Mouse (Mus musculus) megakaryocyte, embryonic 14.5 days (primary cell): ENCODE data around the gene Mpdz.

ENCODE experiments used
- FLI1 ChIP-seq: IDR thresholded peaks from 2 replicates; pipeline ENCODE4 v1.6.1; 2012; ENCODE audit warnings: low read length, inconsistent platforms, mixed read lengths
- GATA1 ChIP-seq: IDR thresholded peaks from 3 replicates; pipeline ENCODE4 v1.6.1; 2012; ENCODE audit warnings: mixed read lengths, low read length, inconsistent platforms, borderline replicate concordance

DNA sequence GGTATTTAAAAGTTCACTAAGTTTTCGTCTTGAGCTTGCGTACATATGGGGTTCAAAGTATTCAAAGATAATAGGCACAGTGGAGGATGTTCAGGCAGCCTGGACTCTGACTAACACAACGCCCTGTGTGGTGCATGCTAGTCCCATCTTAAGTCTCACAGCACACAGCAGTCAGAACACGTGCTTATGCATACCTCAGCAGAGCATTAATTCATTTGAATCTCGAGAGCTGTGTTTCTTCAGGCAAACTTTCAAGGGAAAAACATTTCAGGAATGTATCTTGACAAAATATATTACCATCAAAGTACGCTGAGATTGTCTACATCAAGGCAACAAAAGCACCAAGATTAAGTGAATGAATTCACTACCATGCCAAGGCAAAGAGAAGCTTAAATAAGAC lies 45.7 kb downstream of the Mpdz start:
- TF ChIP-seq GATA1 (no peak), FLI1 (no peak)
